Mouse (Mus musculus): ENCODE data around the gene Notch3.

DNA sequence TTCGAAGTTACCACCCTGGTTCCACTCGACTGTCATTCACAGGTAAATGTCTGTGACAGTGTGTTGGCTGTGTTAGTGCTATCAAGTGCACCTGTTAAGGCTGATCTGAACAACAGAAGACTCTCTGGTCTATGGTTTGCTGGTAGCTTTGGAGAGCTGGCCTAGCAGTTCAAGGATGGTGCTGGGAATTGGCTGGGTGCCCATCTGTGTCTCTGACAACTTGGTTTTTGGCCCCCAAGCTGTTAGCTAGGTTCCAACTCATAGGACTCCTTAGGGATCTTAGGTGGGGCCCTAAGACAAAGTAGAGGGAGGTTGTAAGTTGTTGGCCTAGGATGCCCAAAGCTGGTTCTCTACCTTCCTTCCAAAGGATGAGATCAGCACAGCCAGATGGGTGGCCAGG lies 33.1 kb upstream of the Notch3 start:
- TF ChIP-seq CTCF (IDR thresholded peaks at IDR 0.05; ENCODE audit: low read depth) (no peak), EP300 (optimal IDR thresholded peaks at IDR 0.05) (no peak)
